Mouse (Mus musculus) liver, postnatal 0 days (tissue): Measurements from ENCODE around the gene Bricd5.

Experiments
- CTCF ChIP-seq: sonication (generic); IDR thresholded peaks from 2 replicates; pipeline ENCODE4 v1.5.1; 2016; ENCODE audit warnings: antibody characterized with exemption, low read depth
- EP300 ChIP-seq: IDR thresholded peaks from 2 replicates; pipeline ENCODE4 v1.6.1; 2016; ENCODE audit warnings: antibody characterized with exemption, low read depth, mild to moderate bottlenecking

- TF ChIP-seq CTCF (no peak), EP300 (no peak)
These were observed at the start of gene Bricd5 for GRCm38 (mm10) chr17:24473612-24474275.
